Mouse (Mus musculus) cerebellum, adult 18-20 months (tissue): ENCODE results near the gene Col7a1.

Experiments used
- DNase-seq, 2 experiments: peaks; one replicate each; pipeline ENCODE4 v3.0.0; 2021

Gene Col7a1

GRCm38 (mm10) chr9:108987704-108988350 lies 34.4 kb downstream of the Col7a1 start:
- no peak for DNase-seq

- no peak for DNase-seq
Measured at GRCm38 (mm10) chr9:108989802-108990461, 36.5 kb downstream of the Col7a1 start.

GRCm38 (mm10) chr9:108990462-108990820 lies 37.1 kb downstream of the Col7a1 start:
- peak in 1 of 2 experiments; percentile 16 for DNase-seq

GRCm38 (mm10) chr9:108991428-108992084 lies 38.2 kb downstream of the Col7a1 start, which contains the start of gene Pfkfb4:
Gene Pfkfb4 (plus strand): TSS chr9:108991778.
- peak; percentile 89 to 95 for DNase-seq

- no peak for DNase-seq
Measured at GRCm38 (mm10) chr9:108992085-108992469, 38.7 kb downstream of the Col7a1 start.

GRCm38 (mm10) chr9:108992620-108993361 lies 39.4 kb downstream of the Col7a1 start:
- DNase-seq, result no peak

- DNase-seq, result no peak
Measured at GRCm38 (mm10) chr9:108996411-108996810, 43.0 kb downstream of the Col7a1 start.

GRCm38 (mm10) chr9:108998287-108999166 lies 45.1 kb downstream of the Col7a1 start:
- no peak for DNase-seq

- DNase-seq, result peak; percentile 40 to 51
Measured at GRCm38 (mm10) chr9:108999167-108999526, 45.8 kb downstream of the Col7a1 start.

- peak; percentile 63 to 79 for DNase-seq
Measured at GRCm38 (mm10) chr9:109000726-109001125, 47.3 kb downstream of the Col7a1 start.

- peak in 1 of 2 experiments; percentile 46 for DNase-seq
Measured at GRCm38 (mm10) chr9:109003201-109003600, 49.8 kb downstream of the Col7a1 start.

GRCm38 (mm10) chr9:109007025-109007780 lies 53.8 kb downstream of the Col7a1 start:
- DNase-seq, result no peak

- no peak for DNase-seq
Measured at GRCm38 (mm10) chr9:109008081-109008480, 54.7 kb downstream of the Col7a1 start.

- no peak for DNase-seq
Measured at GRCm38 (mm10) chr9:109008994-109009635, 55.7 kb downstream of the Col7a1 start.

GRCm38 (mm10) chr9:109009636-109010315 lies 56.4 kb downstream of the Col7a1 start:
- DNase-seq, result no peak

GRCm38 (mm10) chr9:109010316-109010690 lies 56.9 kb downstream of the Col7a1 start:
- no peak for DNase-seq

- DNase-seq, result no peak
Measured at GRCm38 (mm10) chr9:109015397-109015796, 62.0 kb downstream of the Col7a1 start.

GRCm38 (mm10) chr9:109016973-109017604 lies 63.7 kb downstream of the Col7a1 start:
- no peak for DNase-seq

GRCm38 (mm10) chr9:109021428-109021827 lies 68.0 kb downstream of the Col7a1 start:
- DNase-seq, result no peak
